Mouse (Mus musculus) bone marrow, adult 2 months (tissue): ENCODE measurements around the gene Vps13d.

Experiments used
- CTCF ChIP-seq: fragments of 200-500 bp; IDR thresholded peaks from 2 replicates; pipeline ENCODE4 v1.5.1; 2011; ENCODE audit warnings: low read length, control low read depth; ENCODE audit not compliant: control insufficient read depth, insufficient read depth
- POLR2A ChIP-seq: fragments of 200-500 bp; IDR thresholded peaks from 2 replicates; pipeline ENCODE4 v1.6.1; 2011; ENCODE audit warnings: low read depth, mild to moderate bottlenecking, control low read depth, low read length, borderline replicate concordance; ENCODE audit not compliant: control insufficient read depth

GRCm38 (mm10) chr4:144996996-144997820 is 197.6 kb downstream of the Vps13d start:
- TF ChIP-seq POLR2A = no peak
- TF ChIP-seq CTCF = no peak
